Mouse (Mus musculus) kidney, adult 2 months (tissue): ENCODE measurements around the gene Me3.

Experiments
- CTCF ChIP-seq: fragments of 200-500 bp; conservative IDR thresholded peaks from 2 replicates; pipeline ENCODE4 v1.5.1; 2011; ENCODE audit warnings: low read depth, mild to moderate bottlenecking, control low read depth, low read length, moderate library complexity, mixed read lengths; ENCODE audit not compliant: insufficient read depth, insufficient read length
- POLR2A ChIP-seq: fragments of 200-500 bp; IDR thresholded peaks from one replicate; pipeline ENCODE4 v1.6.1; 2011; ENCODE audit warnings: low read depth, low read length, control low read depth

GRCm38 (mm10) chr7:89728393-89728792 is 96.2 kb downstream of the Me3 start:
- TF ChIP-seq CTCF: no peak
- no peak for TF ChIP-seq POLR2A
